Mouse (Mus musculus) ovary, adult 10 weeks (tissue): ENCODE measurements around the gene Tent4a. TPM values are rescaled to one million over a fixed set of nuclear protein-coding genes. Genes with fewer than 3 reads are reported as not detected.

Experiments
- polyA plus RNA-seq: library from polyadenylated mRNA; stranded (reverse); fragments of 350-450 nt; fragmentation: Illumina TruSeq; extraction: RNeasy Lipid Tissue Mini Kit (QIAGEN cat#74804); gene quantifications from one replicate; pipeline ENCODE4 v1.2.3, GENCODE M21; 2014

Gene Tent4a
- polyA plus RNA-seq: 14.2 TPM

GRCm38 (mm10) chr13:69534334-69534653 lies at the start of gene Tent4a:
Gene Tent4a (minus strand): TSS chr13:69534617.

GRCm38 (mm10) chr13:69533405-69534333 lies 748 bp downstream of the Tent4a start, which contains the start of gene Nsun2:
Gene Nsun2 (plus strand): TSS chr13:69533746.

Other genes starting within 250 kb of the Tent4a start
- gene Nsun2, start 871 bp downstream of the Tent4a start, polyA plus RNA-seq: 82.3 TPM
- gene Srd5a1, start 76.8 kb upstream of the Tent4a start, polyA plus RNA-seq: 86.0 TPM
- gene Ube2ql1, start 205.3 kb upstream of the Tent4a start, polyA plus RNA-seq: 0.91 TPM